Mouse (Mus musculus): Measurements from ENCODE around the gene Espn. TPM values are rescaled to one million over a fixed set of nuclear protein-coding genes. Genes with fewer than 3 reads are reported as not detected.

Espn gene
- total and polyA plus RNA-seq, 3 experiments = 5.0 to 19.6 TPM; not detected in 1

DNA sequence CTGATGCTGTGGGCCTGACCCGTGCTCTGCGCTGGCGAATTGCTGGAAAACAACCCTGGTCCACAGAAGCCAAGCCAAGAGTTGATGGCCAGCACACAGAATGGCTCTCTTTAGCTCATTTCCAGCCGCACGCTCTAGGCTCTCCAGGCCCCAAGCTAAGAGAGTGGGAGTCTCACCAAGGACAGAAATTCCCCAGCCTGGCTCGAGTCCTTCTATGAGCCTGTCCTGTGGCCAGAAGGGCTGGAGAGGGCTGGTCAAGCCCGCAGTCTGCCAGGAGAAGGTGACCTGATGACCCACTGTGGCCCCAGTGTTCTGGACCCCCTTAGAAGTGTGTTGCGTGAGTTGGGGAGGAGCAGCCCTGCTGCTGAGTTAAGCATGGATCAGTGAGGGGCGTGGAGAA is 75.0 kb downstream of the Espn start:
- no peaks in the 10 kb centered on the region for H3K79me2 ChIP-seq (ENCODE audit: control insufficient read depth, insufficient read depth, low read length, poor library complexity)
- no peaks in the 10 kb centered on the region for H3K4me1 ChIP-seq (ENCODE audit: control insufficient read depth in 1 of 2, insufficient read depth in 2 of 2, low read length in 2 of 2)
- no peak overlapping the region for H3K9ac ChIP-seq (ENCODE audit: control insufficient read depth, low read depth, low read length, poor library complexity, severe bottlenecking)
- TF ChIP-seq UBTF (IDR thresholded peaks at IDR 0.05; ENCODE audit: borderline replicate concordance, insufficient read depth, low read depth, low read length) = no peak
- TF ChIP-seq MEF2A (IDR thresholded peaks at IDR 0.05; ENCODE audit: extremely low read depth, insufficient replicate concordance, low read depth, low read length, poor library complexity, severe bottlenecking) = no peak
- no peak for TF ChIP-seq BHLHE40 (IDR thresholded peaks at IDR 0.05; ENCODE audit: borderline replicate concordance, low read depth, low read length)
- TF ChIP-seq ZNF384 (IDR thresholded peaks at IDR 0.05; ENCODE audit: low read depth, low read length) = no peak
- no peak for TF ChIP-seq ETS1 (IDR thresholded peaks at IDR 0.05; ENCODE audit: low read depth, low read length)
- TF ChIP-seq CHD1 (IDR thresholded peaks at IDR 0.05; ENCODE audit: low read depth, low read length) = no peak
- TF ChIP-seq MAFK (IDR thresholded peaks at IDR 0.05; ENCODE audit: borderline replicate concordance, low read depth, low read length) = no peak
- TF ChIP-seq MYC (IDR thresholded peaks at IDR 0.05; ENCODE audit: low read depth, low read length) = no peak
- H3K27me3 ChIP-seq (ENCODE audit: control insufficient read depth in 1 of 2, insufficient read depth in 2 of 2, low read length in 2 of 2) = no peaks in the 10 kb centered on the region
- no peaks in the 10 kb centered on the region for H3K9me3 ChIP-seq (replicated peaks; ENCODE audit: insufficient read depth, low read length)
- no peak overlapping the region for H3K27ac ChIP-seq (ENCODE audit: control insufficient read depth, low read depth, low read length)
- no peak overlapping the region for H3K4me3 ChIP-seq (ENCODE audit: control insufficient read depth in 1 of 2, insufficient read depth in 1 of 2, low read depth in 2 of 2, low read length in 2 of 2)
- DNase-seq (ENCODE audit: low read depth, low spot score) = no peak
- no peaks in the 10 kb centered on the region for H3K36me3 ChIP-seq (ENCODE audit: control insufficient read depth in 1 of 2, insufficient read depth in 2 of 2, low read length in 2 of 2)

- TF ChIP-seq POLR2AphosphoS2 (IDR thresholded peaks at IDR 0.05; ENCODE audit: low read length) = no peak
- no peak for TF ChIP-seq ELF1 (IDR thresholded peaks at IDR 0.05; ENCODE audit: low read depth, low read length)
- TF ChIP-seq ZC3H11A (IDR thresholded peaks at IDR 0.05; ENCODE audit: low read depth, low read length) = no peak
- no peak for TF ChIP-seq ZNF384 (IDR thresholded peaks at IDR 0.05; ENCODE audit: low read depth, low read length)
- peak; percentile 19 for TF ChIP-seq SMC3 (IDR thresholded peaks at IDR 0.05; ENCODE audit: low read depth, low read length)
- no peak for TF ChIP-seq ETS1 (IDR thresholded peaks at IDR 0.05; ENCODE audit: low read depth, low read length)
- TF ChIP-seq CTCF (IDR thresholded peaks at IDR 0.05 in 2 of 3, conservative IDR thresholded peaks at IDR 0.05 in 1 of 3; ENCODE audit: control insufficient read depth in 1 of 3, insufficient read depth in 1 of 3, low read depth in 2 of 3, low read length in 3 of 3, poor library complexity in 1 of 3, severe bottlenecking in 1 of 3) = peak; percentile 17 to 56 (median 40); a peak in 4 of 6 replicates
- Histone ChIP-seq H3K4me3 (ENCODE audit: control insufficient read depth in 1 of 2, insufficient read depth in 1 of 2, low read depth in 2 of 2, low read length in 2 of 2) (no peak overlapping the region), H3K27me3 (ENCODE audit: control insufficient read depth in 1 of 2, insufficient read depth in 2 of 2, low read length in 2 of 2) (no peaks in the 10 kb centered on the region), H3K9me3 (replicated peaks; ENCODE audit: insufficient read depth, low read length) (no peaks in the 10 kb centered on the region), H3K27ac (ENCODE audit: control insufficient read depth, low read depth, low read length) (no peak overlapping the region), H3K79me2 (ENCODE audit: control insufficient read depth, insufficient read depth, low read length, poor library complexity) (no peaks in the 10 kb centered on the region), H3K4me1 (ENCODE audit: control insufficient read depth in 1 of 2, insufficient read depth in 2 of 2, low read length in 2 of 2) (no peaks in the 10 kb centered on the region), H3K9ac (ENCODE audit: control insufficient read depth, low read depth, low read length, poor library complexity, severe bottlenecking) (no peak overlapping the region), H3K36me3 (ENCODE audit: control insufficient read depth in 1 of 2, insufficient read depth in 2 of 2, low read length in 2 of 2) (no peaks in the 10 kb centered on the region)
- DNase-seq (ENCODE audit: low read depth, low spot score) = peak; percentile 35
Measured at GRCm38 (mm10) chr4:152074548-152074947, 77.6 kb downstream of the Espn start.

- Histone ChIP-seq H3K4me3 (ENCODE audit: control insufficient read depth in 1 of 2, insufficient read depth in 1 of 2, low read depth in 2 of 2, low read length in 2 of 2) (no peak overlapping the region), H3K9me3 (replicated peaks; ENCODE audit: insufficient read depth, low read length) (no peaks in the 10 kb centered on the region), H3K36me3 (ENCODE audit: control insufficient read depth in 1 of 2, insufficient read depth in 2 of 2, low read length in 2 of 2) (no peaks in the 10 kb centered on the region), H3K79me2 (ENCODE audit: control insufficient read depth, insufficient read depth, low read length, poor library complexity) (no peaks in the 10 kb centered on the region), H3K9ac (ENCODE audit: control insufficient read depth, low read depth, low read length, poor library complexity, severe bottlenecking) (no peak overlapping the region), H3K27me3 (ENCODE audit: control insufficient read depth in 1 of 2, insufficient read depth in 2 of 2, low read length in 2 of 2) (no peaks in the 10 kb centered on the region), H3K27ac (ENCODE audit: control insufficient read depth, low read depth, low read length) (no peak overlapping the region), H3K4me1 (ENCODE audit: control insufficient read depth in 1 of 2, insufficient read depth in 2 of 2, low read length in 2 of 2) (no peaks in the 10 kb centered on the region)
- no peak for DNase-seq (ENCODE audit: low read depth, low spot score)
- TF ChIP-seq CTCF (IDR thresholded peaks at IDR 0.05 in 2 of 3, conservative IDR thresholded peaks at IDR 0.05 in 1 of 3; ENCODE audit: control insufficient read depth in 1 of 3, insufficient read depth in 1 of 3, low read depth in 2 of 3, low read length in 3 of 3, poor library complexity in 1 of 3, severe bottlenecking in 1 of 3) (no peak), CHD1 (IDR thresholded peaks at IDR 0.05; ENCODE audit: low read depth, low read length) (no peak), KAT2A (conservative IDR thresholded peaks at IDR 0.05; ENCODE audit: low read depth, low read length) (no peak), MYB (IDR thresholded peaks at IDR 0.05; ENCODE audit: low read depth, low read length) (no peak)
Measured at GRCm38 (mm10) chr4:152073715-152074114, 78.5 kb downstream of the Espn start.

Data from MEL (cell line).